Mouse (Mus musculus): Measurements from ENCODE around the gene Capn12.

GRCm38 (mm10) chr7:28850642-28851041 is 30.6 kb upstream of the Capn12 start:
- TF ChIP-seq CTCF (IDR thresholded peaks at IDR 0.05; ENCODE audit: borderline replicate concordance, insufficient read depth, low read depth, low read length), result no peak
- no peak for TF ChIP-seq POLR2A (IDR thresholded peaks at IDR 0.05; ENCODE audit: borderline replicate concordance, insufficient read depth, low read length)
